Mouse (Mus musculus): ENCODE results near the gene Alad. TPM values are rescaled to one million over a fixed set of nuclear protein-coding genes. Genes with fewer than 3 reads are reported as not detected.

The Alad gene
- polyA plus RNA-seq (2015; fragmentation: Nextera tagmentation; extraction: Ambion mirVana) = 68.6 and 84.6 TPM in 2 replicates

- Histone ChIP-seq H3K4me2 (peak within 1 kb of the TSS; percentile 78), H3K4me3 (peak within 1 kb of the TSS; percentile 68), H3K36me3 (peaks cover 25% of the 10 kb centered on the region), H3K27me3 (replicated peaks) (no peaks in the 10 kb centered on the region), H3K4me1 (peaks cover 59% of the 10 kb centered on the region), H3K9me3 (no peaks in the 10 kb centered on the region), H3K27ac (replicated peaks) (peak within 1 kb of the TSS; percentile 85), H3K9ac (peak within 1 kb of the TSS; percentile 76)
- WGBS = 0% methylated on average over 37 of the region's 37 CpGs
- peak; percentile 84 for ATAC-seq (ENCODE audit: extremely low read depth, insufficient number of reproducible peaks, low FRiP score, low TSS enrichment)
Observed at GRCm38 (mm10) chr4:62519849-62520233, at the start of gene Alad. Gene Alad (minus strand): TSS chr4:62519918.

GRCm38 (mm10) chr4:62568359-62568758, 48.6 kb upstream of the Alad start:
- ATAC-seq (ENCODE audit: extremely low read depth, insufficient number of reproducible peaks, low FRiP score, low TSS enrichment) = no peak
- no peak overlapping the region for H3K4me3 ChIP-seq
- H3K4me2 ChIP-seq = no peak overlapping the region
- 81% methylated on average over 1 of the region's 1 CpGs for WGBS
- peaks cover 41% of the 10 kb centered on the region for H3K4me1 ChIP-seq
- no peak overlapping the region for H3K27ac ChIP-seq (replicated peaks)
- no peaks in the 10 kb centered on the region for H3K36me3 ChIP-seq
- H3K9me3 ChIP-seq = no peaks in the 10 kb centered on the region
- no peak overlapping the region for H3K9ac ChIP-seq
- H3K27me3 ChIP-seq (replicated peaks) = peaks cover 90% of the 10 kb centered on the region

GRCm38 (mm10) chr4:62567696-62568095, 48.0 kb upstream of the Alad start:
- Histone ChIP-seq H3K27me3 (replicated peaks) (peaks cover 90% of the 10 kb centered on the region), H3K4me2 (no peak overlapping the region), H3K9me3 (no peaks in the 10 kb centered on the region), H3K4me1 (peaks cover 41% of the 10 kb centered on the region), H3K36me3 (no peaks in the 10 kb centered on the region), H3K9ac (no peak overlapping the region), H3K27ac (replicated peaks) (no peak overlapping the region), H3K4me3 (no peak overlapping the region)
- no peak for ATAC-seq (ENCODE audit: extremely low read depth, insufficient number of reproducible peaks, low FRiP score, low TSS enrichment)
- 73% methylated on average over 6 of the region's 6 CpGs for WGBS

GRCm38 (mm10) chr4:62566530-62566929, 46.8 kb upstream of the Alad start:
- H3K27ac ChIP-seq (replicated peaks) = peak overlapping the region; percentile 56
- peaks cover 90% of the 10 kb centered on the region for H3K27me3 ChIP-seq (replicated peaks)
- H3K9ac ChIP-seq = peak overlapping the region; percentile 19; the same call in 1 of the 2 replicates
- ATAC-seq (ENCODE audit: extremely low read depth, insufficient number of reproducible peaks, low FRiP score, low TSS enrichment) = no peak
- peak overlapping the region; percentile 9; the same call in 1 of the 2 replicates for H3K4me2 ChIP-seq
- no peaks in the 10 kb centered on the region for H3K9me3 ChIP-seq
- H3K4me3 ChIP-seq = no peak overlapping the region
- 29% methylated on average over 4 of the region's 4 CpGs for WGBS
- no peaks in the 10 kb centered on the region for H3K36me3 ChIP-seq
- H3K4me1 ChIP-seq = peaks cover 44% of the 10 kb centered on the region

GRCm38 (mm10) chr4:62562006-62562405, 42.3 kb upstream of the Alad start:
- H3K27me3 ChIP-seq (replicated peaks) = peaks cover 85% of the 10 kb centered on the region
- H3K27ac ChIP-seq (replicated peaks) = no peak overlapping the region
- ATAC-seq (ENCODE audit: extremely low read depth, insufficient number of reproducible peaks, low FRiP score, low TSS enrichment) = no peak

GRCm38 (mm10) chr4:62561630-62562001, 41.9 kb upstream of the Alad start:
- Histone ChIP-seq H3K27ac (replicated peaks) (no peak overlapping the region), H3K4me3 (no peak overlapping the region), H3K36me3 (no peaks in the 10 kb centered on the region), H3K4me2 (no peak overlapping the region), H3K27me3 (replicated peaks) (peaks cover 82% of the 10 kb centered on the region), H3K9ac (0 out of 2 replicates have a peak overlapping the region, but pooled peaks have one; percentile 14), H3K4me1 (peaks cover 33% of the 10 kb centered on the region), H3K9me3 (no peaks in the 10 kb centered on the region)
- no peak for ATAC-seq (ENCODE audit: extremely low read depth, insufficient number of reproducible peaks, low FRiP score, low TSS enrichment)
- 52% methylated on average over 3 of the region's 3 CpGs for WGBS

More at GRCm38 (mm10) chr4:62562006-62562405, 42.3 kb upstream of the Alad start:
- WGBS = 72% methylated on average over 4 of the region's 4 CpGs
- Histone ChIP-seq H3K4me2 (no peak overlapping the region), H3K4me3 (no peak overlapping the region), H3K9ac (0 out of 2 replicates have a peak overlapping the region, but pooled peaks have one; percentile 14), H3K4me1 (peaks cover 35% of the 10 kb centered on the region), H3K36me3 (no peaks in the 10 kb centered on the region), H3K9me3 (no peaks in the 10 kb centered on the region)

- H3K4me1 ChIP-seq = peaks cover 27% of the 10 kb centered on the region
- WGBS = 23% methylated on average over 4 of the region's 4 CpGs
- no peak overlapping the region for H3K4me2 ChIP-seq
- H3K36me3 ChIP-seq = no peaks in the 10 kb centered on the region
- no peak overlapping the region for H3K27ac ChIP-seq (replicated peaks)
- no peak for ATAC-seq (ENCODE audit: extremely low read depth, insufficient number of reproducible peaks, low FRiP score, low TSS enrichment)
- no peaks in the 10 kb centered on the region for H3K9me3 ChIP-seq
- 0 out of 2 replicates have a peak overlapping the region, but pooled peaks have one; percentile 14 for H3K9ac ChIP-seq
- H3K4me3 ChIP-seq = no peak overlapping the region
- H3K27me3 ChIP-seq (replicated peaks) = peaks cover 76% of the 10 kb centered on the region
Observed at GRCm38 (mm10) chr4:62560963-62561629, 41.4 kb upstream of the Alad start.

- 43% methylated on average over 6 of the region's 6 CpGs for WGBS
- no peak within 1 kb of the TSS for H3K27ac ChIP-seq (replicated peaks)
- peaks cover 64% of the 10 kb centered on the region for H3K27me3 ChIP-seq (replicated peaks)
- no peaks in the 10 kb centered on the region for H3K9me3 ChIP-seq
- no peaks in the 10 kb centered on the region for H3K36me3 ChIP-seq
- no peak within 1 kb of the TSS for H3K9ac ChIP-seq
- no peak for ATAC-seq (ENCODE audit: extremely low read depth, insufficient number of reproducible peaks, low FRiP score, low TSS enrichment)
- H3K4me1 ChIP-seq = peaks cover 24% of the 10 kb centered on the region
- H3K4me2 ChIP-seq = no peak within 1 kb of the TSS
- H3K4me3 ChIP-seq = no peak within 1 kb of the TSS
Observed at GRCm38 (mm10) chr4:62559797-62560329, 40.1 kb upstream of the Alad start, which contains the start of gene Rgs3. Gene Rgs3 (plus strand): TSS chr4:62559847.

GRCm38 (mm10) chr4:62557436-62557835, 37.7 kb upstream of the Alad start:
- Histone ChIP-seq H3K4me1 (peaks cover 24% of the 10 kb centered on the region), H3K27me3 (replicated peaks) (peaks cover 44% of the 10 kb centered on the region), H3K27ac (replicated peaks) (peak overlapping the region; percentile 48), H3K4me2 (peak overlapping the region; percentile 25), H3K9ac (no peak overlapping the region), H3K4me3 (no peak overlapping the region), H3K36me3 (no peaks in the 10 kb centered on the region), H3K9me3 (no peaks in the 10 kb centered on the region)
- 38% methylated on average over 3 of the region's 3 CpGs for WGBS
- no peak for ATAC-seq (ENCODE audit: extremely low read depth, insufficient number of reproducible peaks, low FRiP score, low TSS enrichment)

- no peak for ATAC-seq (ENCODE audit: extremely low read depth, insufficient number of reproducible peaks, low FRiP score, low TSS enrichment)
- Histone ChIP-seq H3K4me2 (no peak overlapping the region), H3K9me3 (no peaks in the 10 kb centered on the region), H3K36me3 (no peaks in the 10 kb centered on the region), H3K4me1 (peaks cover 5% of the 10 kb centered on the region), H3K27me3 (replicated peaks) (peaks cover 5% of the 10 kb centered on the region; the same call in 1 of the 2 replicates), H3K27ac (replicated peaks) (no peak overlapping the region), H3K4me3 (no peak overlapping the region), H3K9ac (no peak overlapping the region)
- WGBS = 75% methylated on average over 7 of the region's 7 CpGs
Observed at GRCm38 (mm10) chr4:62551966-62552365, 32.2 kb upstream of the Alad start.

GRCm38 (mm10) chr4:62544801-62545200, 25.1 kb upstream of the Alad start:
- Histone ChIP-seq H3K9ac (no peak overlapping the region), H3K27me3 (replicated peaks) (0 out of 2 replicates have a peak, but pooled peaks cover 4% of the 10 kb centered on the region), H3K4me2 (no peak overlapping the region), H3K4me1 (no peaks in the 10 kb centered on the region), H3K36me3 (no peaks in the 10 kb centered on the region), H3K9me3 (no peaks in the 10 kb centered on the region), H3K4me3 (no peak overlapping the region), H3K27ac (replicated peaks) (no peak overlapping the region)
- no peak for ATAC-seq (ENCODE audit: extremely low read depth, insufficient number of reproducible peaks, low FRiP score, low TSS enrichment)

Measured in heart, embryonic 13.5 days (tissue).